Mouse (Mus musculus) lung, embryonic 14.5 days (tissue): Measurements from ENCODE around the gene Slc9b1. TPM values are rescaled to one million over a fixed set of nuclear protein-coding genes. Genes with fewer than 3 reads are reported as not detected.

Experiments
- ATAC-seq: fragments of 200-750 bp; cut with Nextera tagmentation; 2 replicates; pipeline ENCODE4 v1.8.0; 2017; ENCODE audit warnings: mild to moderate bottlenecking, moderate TSS enrichment, moderate library complexity; ENCODE audit not compliant: insufficient read depth
- DNase-seq: peaks from one replicate; pipeline ENCODE4 v3.0.0-alpha.2; 2015
- H3K27ac ChIP-seq: fragments of 300-500 bp; sonication (generic); 2 replicates; pipeline ENCODE4 v1.5.1; 2014; ENCODE audit warnings: low read depth, mild to moderate bottlenecking, moderate library complexity
- H3K27me3 ChIP-seq: fragments of 300-500 bp; sonication (generic); 2 replicates; pipeline ENCODE4 v1.6.1; 2014; ENCODE audit warnings: low read length, control low read depth; ENCODE audit not compliant: insufficient read depth
- H3K36me3 ChIP-seq: fragments of 300-500 bp; sonication (generic); 2 replicates; pipeline ENCODE4 v1.6.1; 2014; ENCODE audit warnings: control low read depth; ENCODE audit not compliant: insufficient read depth
- H3K4me1 ChIP-seq: fragments of 300-500 bp; sonication (generic); 2 replicates; pipeline ENCODE4 v1.6.1; 2014; ENCODE audit warnings: antibody characterized with exemption, control low read depth; ENCODE audit not compliant: insufficient read depth
- H3K4me2 ChIP-seq: fragments of 300-500 bp; sonication (generic); 2 replicates; pipeline ENCODE4 v1.6.1; 2014; ENCODE audit warnings: mild to moderate bottlenecking
- H3K4me3 ChIP-seq: fragments of 300-500 bp; sonication (generic); 2 replicates; pipeline ENCODE4 v1.5.1; 2014; ENCODE audit warnings: low read depth, low read length
- H3K9ac ChIP-seq: fragments of 300-500 bp; sonication (generic); 2 replicates; pipeline ENCODE4 v1.6.1; 2014
- H3K9me3 ChIP-seq: fragments of 300-500 bp; sonication (generic); 2 replicates; pipeline ENCODE4 v1.6.1; 2016; ENCODE audit warnings: low read depth, low read length, control low read depth
- CTCF ChIP-seq: IDR thresholded peaks from 2 replicates; pipeline ENCODE4 v1.5.1; 2016; ENCODE audit warnings: antibody characterized with exemption, low read depth
- WGBS: fragments of 180-500 bp; shearing (Covaris S2); extraction: QIAGEN DNeasy Blood & Tissue Kit; methylation state at CpG from one replicate; pipeline ENCODE4 v1.1.7; 2014; 5-methylcytosine and 5-hydroxymethylcytosine counted together
- polyA plus RNA-seq: library from polyadenylated mRNA; unstranded; fragments of >200 nt; fragmentation: Nextera tagmentation; extraction: Ambion mirVana; gene quantifications from 2 replicates; pipeline ENCODE4 v1.2.1, GENCODE M21; 2014

The Slc9b1 gene
- polyA plus RNA-seq, 1 experiment from 2014 or later, result 0.34 TPM

DNA sequence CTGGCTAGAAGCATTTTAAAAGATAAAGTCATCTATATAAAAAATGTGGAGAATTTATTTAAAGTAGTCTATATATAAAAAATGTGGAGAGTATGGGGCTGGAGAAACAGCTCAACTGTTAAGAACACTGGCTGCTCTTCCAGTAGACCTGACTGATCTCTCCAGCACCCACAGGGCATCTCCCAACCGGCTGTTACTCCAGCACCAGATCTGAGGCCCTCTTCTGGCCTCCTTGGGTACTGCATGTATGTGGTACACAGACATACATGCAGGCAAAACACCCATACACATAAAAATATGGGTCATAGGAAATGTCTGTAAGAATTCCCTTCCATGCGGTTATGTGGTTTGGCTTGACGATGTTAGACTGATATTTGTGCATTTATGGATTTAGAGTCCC, 19.3 kb upstream of the Slc9b1 start:
- Histone ChIP-seq H3K4me3 (no peak overlapping the region), H3K9me3 (no peaks in the 10 kb centered on the region), H3K4me2 (no peak overlapping the region), H3K27me3 (no peaks in the 10 kb centered on the region), H3K36me3 (no peaks in the 10 kb centered on the region), H3K4me1 (no peaks in the 10 kb centered on the region), H3K27ac (no peak overlapping the region), H3K9ac (no peak overlapping the region)
- peak; percentile 67 for TF ChIP-seq CTCF
- WGBS, result 33% methylated on average over 3 of the region's 3 CpGs
- DNase-seq (peak; percentile 67), ATAC-seq (no peak)

DNA sequence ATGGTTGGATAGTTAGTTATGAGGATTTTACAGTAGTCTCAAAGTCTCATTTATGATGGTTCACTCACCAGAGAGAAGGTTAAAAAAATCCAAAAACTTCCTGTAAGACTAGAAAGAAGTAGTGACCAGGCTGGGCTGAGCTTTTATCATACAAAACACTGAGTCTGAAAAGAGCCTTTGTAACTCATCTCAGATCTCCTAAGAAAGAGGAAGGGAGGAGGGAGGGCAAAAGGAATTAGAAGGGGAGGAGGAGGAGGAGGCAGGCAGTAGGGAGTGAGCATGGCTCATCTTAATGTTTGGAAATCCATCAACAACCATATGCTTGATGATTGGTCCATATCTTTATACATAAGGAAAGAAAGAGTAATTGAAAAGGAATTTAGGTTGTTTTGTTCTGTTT, 15.1 kb upstream of the Slc9b1 start:
- no peak for ATAC-seq

DNA sequence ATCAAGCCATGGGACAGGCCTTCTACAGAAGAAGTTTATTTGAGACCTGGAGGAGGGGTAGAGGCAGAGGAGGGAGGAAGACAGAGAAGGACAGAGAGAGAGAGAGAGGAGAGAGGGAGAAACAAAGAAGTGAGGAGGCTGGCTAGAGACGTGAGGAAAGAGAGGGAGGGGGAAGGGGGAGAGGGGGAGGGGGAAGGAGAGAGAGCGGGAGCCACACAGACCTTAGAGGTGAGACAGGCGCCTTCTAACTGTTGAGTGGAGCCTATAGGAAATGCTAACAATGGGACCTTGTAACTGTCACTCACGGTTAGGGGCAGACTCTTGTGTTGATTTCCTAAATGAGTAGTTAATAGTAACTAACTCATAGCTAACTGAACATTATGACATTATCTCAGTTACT, 14.1 kb upstream of the Slc9b1 start:
- no peak for DNase-seq
- Histone ChIP-seq H3K4me2 (no peak overlapping the region), H3K36me3 (no peaks in the 10 kb centered on the region), H3K9ac (no peak overlapping the region), H3K27me3 (no peaks in the 10 kb centered on the region), H3K4me3 (no peak overlapping the region), H3K4me1 (no peaks in the 10 kb centered on the region), H3K27ac (no peak overlapping the region), H3K9me3 (no peaks in the 10 kb centered on the region)
- 51% methylated on average over 4 of the region's 4 CpGs for WGBS
- no peak for ATAC-seq
- no peak for TF ChIP-seq CTCF

More for the DNA sequence above, 15.1 kb upstream of the Slc9b1 start:
- Histone ChIP-seq H3K4me3 (no peak overlapping the region), H3K36me3 (no peaks in the 10 kb centered on the region), H3K9me3 (no peaks in the 10 kb centered on the region), H3K27ac (no peak overlapping the region), H3K4me1 (no peaks in the 10 kb centered on the region), H3K9ac (no peak overlapping the region), H3K27me3 (no peaks in the 10 kb centered on the region), H3K4me2 (no peak overlapping the region)
- TF ChIP-seq CTCF, result no peak
- DNase-seq, result no peak

DNA sequence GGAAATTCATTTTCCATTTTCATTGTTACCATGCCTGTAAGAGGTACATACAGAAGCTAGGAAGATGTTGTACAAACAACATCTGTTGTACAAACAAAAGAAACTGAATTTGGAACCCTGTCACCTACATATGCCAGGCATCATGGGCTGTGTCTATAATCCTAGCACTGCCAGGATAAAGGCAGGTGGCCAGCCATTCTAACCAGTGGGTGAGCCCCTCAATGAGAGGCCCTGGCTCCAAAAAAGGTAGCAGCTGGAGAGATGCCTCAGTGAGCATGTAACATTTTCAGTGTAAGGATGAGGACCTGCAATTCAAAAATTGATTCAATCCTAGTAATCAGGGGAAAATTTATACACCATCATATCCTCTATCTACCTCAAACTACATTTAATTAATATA, 1.2 kb downstream of the Slc9b1 start:
- DNase-seq, result no peak
- H3K27me3 ChIP-seq, result no peaks in the 10 kb centered on the region
- H3K4me2 ChIP-seq, result no peak overlapping the region
- ATAC-seq, result no peak
- no peak overlapping the region for H3K9ac ChIP-seq
- H3K27ac ChIP-seq, result no peak overlapping the region
- H3K36me3 ChIP-seq, result no peaks in the 10 kb centered on the region
- no peak overlapping the region for H3K4me3 ChIP-seq
- no peaks in the 10 kb centered on the region for H3K4me1 ChIP-seq
- no peaks in the 10 kb centered on the region for H3K9me3 ChIP-seq
- TF ChIP-seq CTCF, result no peak

DNA sequence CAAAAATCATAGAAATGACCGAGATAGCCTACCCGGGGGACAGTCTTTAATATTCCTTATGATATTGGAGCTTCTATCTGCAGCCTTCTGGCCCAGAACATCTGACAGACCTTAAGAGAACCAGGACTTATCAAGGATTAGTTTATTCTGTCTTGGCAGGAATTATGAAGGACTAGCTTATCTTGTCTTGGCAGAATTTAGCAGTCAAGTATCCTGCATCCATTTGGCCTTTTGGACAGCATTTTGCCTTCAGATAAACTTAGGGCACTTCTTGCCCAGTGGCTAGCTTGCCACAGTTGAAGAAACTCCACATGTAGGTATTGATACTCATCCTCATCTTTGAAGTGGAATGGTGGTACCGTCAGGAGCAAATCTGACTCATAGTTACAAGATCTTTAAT, 4.0 kb downstream of the Slc9b1 start:
- no peaks in the 10 kb centered on the region for H3K9me3 ChIP-seq
- 89% methylated on average over 3 of the region's 3 CpGs for WGBS
- no peak overlapping the region for H3K27ac ChIP-seq
- DNase-seq, result no peak
- TF ChIP-seq CTCF, result no peak
- H3K36me3 ChIP-seq, result no peaks in the 10 kb centered on the region
- no peak overlapping the region for H3K4me3 ChIP-seq
- H3K4me1 ChIP-seq, result no peaks in the 10 kb centered on the region
- no peak overlapping the region for H3K9ac ChIP-seq
- H3K4me2 ChIP-seq, result no peak overlapping the region
- H3K27me3 ChIP-seq, result no peaks in the 10 kb centered on the region
- no peak for ATAC-seq

DNA sequence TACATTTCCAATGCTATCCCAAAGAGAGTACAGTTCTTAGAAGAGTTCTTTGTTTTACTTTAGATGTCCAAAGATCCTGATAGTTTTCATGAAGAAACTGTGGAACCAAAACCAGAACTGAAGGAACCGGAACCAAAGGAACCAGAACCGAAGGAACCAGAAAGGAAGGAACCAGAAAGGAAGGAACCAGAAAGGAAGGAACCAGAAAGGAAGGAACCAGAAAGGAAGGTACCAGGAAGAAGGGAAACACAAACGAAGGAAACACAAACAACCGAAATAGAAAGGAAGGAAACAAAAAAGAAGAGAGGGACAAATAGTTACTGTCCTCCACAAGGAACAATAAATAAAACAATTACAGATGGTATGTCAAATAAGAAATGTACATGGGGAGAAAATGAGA, 9.6 kb downstream of the Slc9b1 start:
- ATAC-seq (no peak), DNase-seq (no peak)
- 77% methylated on average over 4 of the region's 4 CpGs for WGBS
- no peak for TF ChIP-seq CTCF
- H3K9me3 ChIP-seq, result no peaks in the 10 kb centered on the region
- no peak overlapping the region for H3K27ac ChIP-seq
- no peaks in the 10 kb centered on the region for H3K27me3 ChIP-seq
- H3K36me3 ChIP-seq, result no peaks in the 10 kb centered on the region
- H3K4me1 ChIP-seq, result no peaks in the 10 kb centered on the region
- no peak overlapping the region for H3K9ac ChIP-seq
- no peak overlapping the region for H3K4me2 ChIP-seq
- H3K4me3 ChIP-seq, result no peak overlapping the region

DNA sequence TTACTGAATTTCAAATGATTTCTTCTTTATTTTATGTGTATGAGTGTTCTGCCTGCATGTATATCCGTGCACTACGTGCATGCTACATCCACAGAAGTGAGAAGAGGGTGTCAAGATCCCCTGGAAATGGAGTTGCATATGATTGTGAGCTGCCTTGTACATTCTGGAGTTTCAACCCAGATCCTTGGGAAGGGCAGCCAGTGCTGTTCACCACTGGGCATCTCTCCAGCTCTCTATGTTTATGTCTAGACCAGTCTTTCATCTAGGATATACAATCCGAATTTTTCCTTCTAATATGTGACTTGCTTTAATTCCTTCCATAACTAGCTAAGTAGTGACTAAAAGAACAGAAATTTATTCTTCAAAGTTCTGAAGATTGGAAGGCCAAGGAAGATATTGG, 28.0 kb downstream of the Slc9b1 start:
- WGBS, result 60% methylated on average over 3 of the region's 3 CpGs
- Histone ChIP-seq H3K36me3 (no peaks in the 10 kb centered on the region), H3K9me3 (no peaks in the 10 kb centered on the region), H3K27ac (no peak overlapping the region), H3K27me3 (no peaks in the 10 kb centered on the region), H3K9ac (no peak overlapping the region), H3K4me2 (no peak overlapping the region), H3K4me3 (no peak overlapping the region), H3K4me1 (no peaks in the 10 kb centered on the region)
- ATAC-seq (peak; percentile 52; the same call in 1 of the 2 replicates), DNase-seq (peak; percentile 74)
- no peak for TF ChIP-seq CTCF

DNA sequence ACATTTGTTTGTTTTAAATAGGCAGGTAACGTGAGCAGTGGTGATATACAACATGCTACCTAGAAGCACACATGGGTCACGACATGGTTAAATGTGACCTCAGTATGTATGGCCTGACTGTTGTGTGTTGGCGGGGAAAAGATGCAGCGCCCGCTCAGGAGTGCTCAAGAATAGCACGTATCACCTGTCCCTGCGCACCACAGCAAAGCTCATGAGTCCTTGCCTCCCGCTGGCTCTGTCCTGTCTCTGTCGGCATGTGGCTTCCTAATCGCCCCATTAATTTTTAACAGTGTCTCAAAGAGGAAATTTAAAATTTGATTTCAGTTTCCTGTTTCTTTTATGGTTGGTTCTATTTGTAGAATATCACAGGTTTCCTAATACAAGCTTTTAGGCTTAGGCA, 29.6 kb downstream of the Slc9b1 start:
- H3K4me1 ChIP-seq, result no peaks in the 10 kb centered on the region
- no peaks in the 10 kb centered on the region for H3K36me3 ChIP-seq
- H3K9ac ChIP-seq, result no peak overlapping the region
- no peak overlapping the region for H3K4me3 ChIP-seq
- no peak for TF ChIP-seq CTCF
- H3K4me2 ChIP-seq, result no peak overlapping the region
- H3K9me3 ChIP-seq, result no peaks in the 10 kb centered on the region
- WGBS, result 79% methylated on average over 10 of the region's 10 CpGs
- no peaks in the 10 kb centered on the region for H3K27me3 ChIP-seq
- DNase-seq (no peak), ATAC-seq (no peak)
- no peak overlapping the region for H3K27ac ChIP-seq
